Mouse (Mus musculus) kidney, adult 2 months (tissue): Measurements from ENCODE around the gene Camk2g.

Source experiments
- CTCF ChIP-seq: fragments of 200-500 bp; conservative IDR thresholded peaks from 2 replicates; pipeline ENCODE4 v1.5.1; 2011; ENCODE audit warnings: low read depth, mild to moderate bottlenecking, control low read depth, low read length, moderate library complexity, mixed read lengths; ENCODE audit not compliant: insufficient read depth, insufficient read length
- POLR2A ChIP-seq: fragments of 200-500 bp; IDR thresholded peaks from one replicate; pipeline ENCODE4 v1.6.1; 2011; ENCODE audit warnings: low read depth, low read length, control low read depth

- TF ChIP-seq POLR2A (no peak), CTCF (no peak)
Observed at GRCm38 (mm10) chr14:20841526-20841925, 47.6 kb upstream of the Camk2g start.
